Mouse (Mus musculus) Patski (cell line): ENCODE results near the gene Zscan4-ps2. TPM values are rescaled to one million over a fixed set of nuclear protein-coding genes. Genes with fewer than 3 reads are reported as not detected.
"Not testable (repeated sequence)": the region's sequence is repeated elsewhere in the genome, so short reads cannot be mapped to it uniquely, and the experiment has no call there.

Experiments used
- ATAC-seq: fragments of 100-300 bp; one replicate; pipeline ENCODE4 v1.8.0; 2021
- CTCF ChIA-PET: fragments of 350-600 bp; sonication (Branson Sonifier 250); formaldehyde crosslinking; loops from one replicate; lab custom pipeline; 2022; ENCODE audit warnings: inconsistent platforms; lab: Charles Lee
- POLR2A ChIA-PET: fragments of 350-600 bp; sonication (Branson Sonifier 250); formaldehyde crosslinking; loops from one replicate; lab custom pipeline; 2022; ENCODE audit warnings: antibody characterized with exemption, inconsistent platforms; lab: Charles Lee
- DNase-seq: peaks from one replicate; pipeline ENCODE4 v3.0.0-alpha.2; 2011; ENCODE audit warnings: low read depth, low spot score
- H3K27me3 ChIP-seq: fragments of 371-371 bp; one replicate; pipeline ENCODE4 v1.5.1; 2021
- in situ Hi-C: fragments of 300-500 bp; cut with MboI; formaldehyde crosslinking; loops from 3 replicates; pipeline ENCODE4 v1.11.1; 2018; ENCODE audit warnings: low pct_unique_long_range_greater_than_20kb, mixed read lengths
- polyA plus RNA-seq: library from polyadenylated mRNA; unstranded; gene quantifications from one replicate; pipeline ENCODE4 v1.2.3, GENCODE M21; 2021

The Zscan4-ps2 gene
- not detected for polyA plus RNA-seq

DNA sequence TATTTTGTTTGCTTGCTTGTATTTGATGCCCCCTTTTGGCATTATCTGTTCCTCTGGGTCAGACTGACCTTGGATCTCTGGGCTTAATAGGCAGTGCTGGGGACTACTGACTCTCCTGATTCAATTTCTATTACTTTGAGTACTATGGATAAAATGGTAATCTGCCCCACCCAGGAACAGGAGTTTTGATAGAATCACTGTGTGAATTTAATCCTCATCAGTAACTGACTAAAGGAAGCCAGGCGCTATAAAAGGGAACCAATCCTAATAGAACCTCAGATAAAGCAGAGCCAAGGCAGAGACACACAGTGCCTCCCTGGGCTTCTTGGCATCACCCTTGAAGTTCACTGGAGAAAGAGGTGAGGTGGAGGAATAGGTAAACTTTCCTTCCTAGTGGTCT lies at the start of gene Zscan4-ps2:
Zscan4-ps2 (plus strand) TSS at position 301 of the 400 bp plus-strand sequence.
- CTCF ChIA-PET, H3K27me3 ChIP-seq, ATAC-seq, in situ Hi-C loops, POLR2A ChIA-PET, DNase-seq: not testable (repeated sequence)

Other genes with a start within 250 kb of the Zscan4-ps2 start
- not detected for gene Zscan4e, start 203.6 kb upstream of the Zscan4-ps2 start, polyA plus RNA-seq
- gene Zscan4f, start 116.4 kb upstream of the Zscan4-ps2 start, polyA plus RNA-seq, result not detected
- not detected for gene Zscan4-ps3, start 95.0 kb downstream of the Zscan4-ps2 start, polyA plus RNA-seq
- gene Vmn1r72, start 165.8 kb downstream of the Zscan4-ps2 start, polyA plus RNA-seq, result not detected
- gene Vmn1r73, start 216.0 kb downstream of the Zscan4-ps2 start, polyA plus RNA-seq, result not detected